8 mouse cellular contexts compared by ENCODE assay signal in the genomic region with DNA sequence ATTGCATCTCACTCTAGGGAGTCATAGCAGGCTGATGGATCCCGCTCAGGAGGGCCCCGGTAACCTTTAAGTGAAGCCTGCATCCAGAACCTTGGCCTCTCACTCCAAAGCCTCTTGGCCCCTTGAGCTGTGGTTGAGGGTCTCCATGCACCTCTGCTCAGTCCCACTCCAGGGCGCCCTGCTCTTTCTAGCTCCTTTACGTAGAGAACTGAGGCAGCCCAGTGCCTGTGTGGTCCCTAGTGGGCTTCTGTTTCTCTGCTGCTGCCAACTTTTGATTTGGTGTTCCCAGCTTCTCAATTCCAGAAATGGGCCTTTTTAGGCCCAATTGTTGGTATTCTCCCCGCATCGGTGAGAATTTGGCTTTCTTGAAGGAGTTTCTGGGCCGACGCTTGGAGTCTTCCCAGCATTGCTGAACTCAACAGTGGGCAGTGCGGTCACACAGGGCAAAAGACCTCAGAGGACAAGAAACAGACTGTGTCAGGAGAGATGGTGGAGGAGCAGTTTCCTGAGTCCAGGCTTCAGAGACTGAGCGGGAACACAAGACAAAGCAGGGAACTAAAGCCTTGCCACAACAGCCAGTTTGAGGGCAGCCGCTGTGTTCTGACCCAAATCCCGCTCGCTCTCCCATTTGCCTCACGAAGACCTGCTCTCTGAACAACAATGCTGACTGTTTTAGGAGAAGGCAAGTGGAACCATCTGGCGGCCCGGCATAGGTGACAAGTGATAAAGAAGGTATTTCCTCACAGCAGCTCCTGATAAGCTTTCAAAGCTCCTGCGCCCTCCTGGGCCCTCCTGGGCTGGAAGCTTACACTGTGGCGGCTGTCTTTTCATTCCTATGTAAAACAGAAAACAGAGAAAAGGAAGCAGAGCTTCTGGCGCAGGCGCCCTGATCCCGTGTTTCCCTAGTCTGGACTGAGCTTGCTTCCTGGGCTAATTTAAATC.
DNase-seq lines count a peak whose midpoint lies in the region; ATAC-seq and TF ChIP-seq lines count a peak whose summit lies in the region.

No protein-coding gene starts in this region.

- H3K9ac ChIP-seq in lung, embryonic 14.5 days = peak overlapping the region; percentile 41
- H3K9ac ChIP-seq in forebrain, embryonic 12.5 days = no peak overlapping the region
- H3K9ac ChIP-seq in hindbrain, embryonic 11.5 days (ENCODE audit: low read depth, low read length) = 0 out of 2 replicates have a peak overlapping the region, but pooled peaks have one; percentile 31
- H3K9ac ChIP-seq in midbrain, embryonic 16.5 days (ENCODE audit: low read depth, low read length) = peak overlapping the region; percentile 43; the same call in 1 of the 2 replicates

- WGBS in lung, embryonic 14.5 days = 35% methylated on average over 21 of the region's 21 CpGs
- WGBS in forebrain, embryonic 12.5 days = 43% methylated on average over 21 of the region's 21 CpGs
- 41% methylated on average over 21 of the region's 21 CpGs for WGBS in hindbrain, embryonic 11.5 days
- WGBS in midbrain, embryonic 16.5 days = 38% methylated on average over 21 of the region's 21 CpGs

- no peak overlapping the region for H3K4me3 ChIP-seq in lung, embryonic 14.5 days (ENCODE audit: low read depth, low read length)
- no peak overlapping the region for H3K4me3 ChIP-seq in forebrain, embryonic 12.5 days (replicated peaks)
- no peak overlapping the region for H3K4me3 ChIP-seq in hindbrain, embryonic 11.5 days (ENCODE audit: low read depth, low read length)
- no peak overlapping the region for H3K4me3 ChIP-seq in midbrain, embryonic 16.5 days (ENCODE audit: low read depth, low read length)

- H3K9me3 ChIP-seq in lung, embryonic 14.5 days (ENCODE audit: low read depth, low read length) = no peaks in the 10 kb centered on the region
- H3K9me3 ChIP-seq in forebrain, embryonic 12.5 days = no peaks in the 10 kb centered on the region
- H3K9me3 ChIP-seq in hindbrain, embryonic 11.5 days (ENCODE audit: control insufficient read depth, low read length) = no peaks in the 10 kb centered on the region
- no peaks in the 10 kb centered on the region; the same call in 1 of the 2 replicates for H3K9me3 ChIP-seq in midbrain, embryonic 16.5 days (replicated peaks; ENCODE audit: control insufficient read depth, low read length, poor library complexity, severe bottlenecking)

- TF ChIP-seq CTCF in lung, embryonic 14.5 days (IDR thresholded peaks at IDR 0.05; ENCODE audit: low read depth) = no peak

- peak overlapping the region; percentile 41 for H3K4me2 ChIP-seq in lung, embryonic 14.5 days
- peak overlapping the region; percentile 38 for H3K4me2 ChIP-seq in forebrain, embryonic 12.5 days
- peak overlapping the region; percentile 12; the same call in 1 of the 2 replicates for H3K4me2 ChIP-seq in hindbrain, embryonic 11.5 days (replicated peaks; ENCODE audit: low read depth, low read length)
- H3K4me2 ChIP-seq in midbrain, embryonic 16.5 days (ENCODE audit: low read length) = peak overlapping the region; percentile 43

- peak; percentile 71 for ATAC-seq in lung, embryonic 14.5 days (ENCODE audit: insufficient read depth)
- ATAC-seq in forebrain, embryonic 12.5 days (ENCODE audit: low FRiP score) = peak; percentile 70
- peak; percentile 54; the same call in 1 of the 2 replicates for ATAC-seq in hindbrain, embryonic 11.5 days (ENCODE audit: low FRiP score)
- peak; percentile 87 for ATAC-seq in midbrain, embryonic 16.5 days

- H3K27ac ChIP-seq in lung, embryonic 14.5 days (ENCODE audit: low read depth) = peak overlapping the region; percentile 63
- H3K27ac ChIP-seq in forebrain, embryonic 12.5 days = no peak overlapping the region
- H3K27ac ChIP-seq in hindbrain, embryonic 11.5 days (ENCODE audit: low read depth, low read length) = no peak overlapping the region
- H3K27ac ChIP-seq in midbrain, embryonic 16.5 days (ENCODE audit: low read length) = peak overlapping the region; percentile 70

- DNase-seq in lung, embryonic 14.5 days = peak; percentile 59
- DNase-seq in lung, postnatal 10 days = no peak
- peak; percentile 48 for DNase-seq in hindbrain, embryonic 11.5 days (ENCODE audit: low spot score)
- DNase-seq in left cerebral cortex, adult 18-20 months (ENCODE audit: low spot score in 2 of 2) = peak; percentile 4 to 20
- no peak for DNase-seq in ovary, postnatal 10 days (ENCODE audit: low spot score)
- no peak for DNase-seq in urinary bladder, postnatal 4 days (ENCODE audit: low spot score in 2 of 2)

- no peaks in the 10 kb centered on the region for H3K27me3 ChIP-seq in lung, embryonic 14.5 days (ENCODE audit: insufficient read depth, low read length)
- H3K27me3 ChIP-seq in forebrain, embryonic 12.5 days = no peaks in the 10 kb centered on the region
- no peaks in the 10 kb centered on the region for H3K27me3 ChIP-seq in hindbrain, embryonic 11.5 days (ENCODE audit: control insufficient read depth, insufficient read depth, low read length)
- H3K27me3 ChIP-seq in midbrain, embryonic 16.5 days (ENCODE audit: control insufficient read depth, insufficient read depth, low read depth, low read length) = no peaks in the 10 kb centered on the region

- no peaks in the 10 kb centered on the region for H3K36me3 ChIP-seq in lung, embryonic 14.5 days (ENCODE audit: insufficient read depth)
- no peaks in the 10 kb centered on the region for H3K36me3 ChIP-seq in forebrain, embryonic 12.5 days (replicated peaks)
- H3K36me3 ChIP-seq in hindbrain, embryonic 11.5 days (ENCODE audit: control insufficient read depth, insufficient read depth, low read length) = no peaks in the 10 kb centered on the region
- no peaks in the 10 kb centered on the region for H3K36me3 ChIP-seq in midbrain, embryonic 16.5 days (ENCODE audit: control insufficient read depth, insufficient read depth, low read length)

- peaks cover 3% of the 10 kb centered on the region; the same call in 1 of the 2 replicates for H3K4me1 ChIP-seq in lung, embryonic 14.5 days (ENCODE audit: insufficient read depth)
- H3K4me1 ChIP-seq in forebrain, embryonic 12.5 days = no peaks in the 10 kb centered on the region
- H3K4me1 ChIP-seq in hindbrain, embryonic 11.5 days (replicated peaks; ENCODE audit: control insufficient read depth, insufficient read depth, low read length) = no peaks in the 10 kb centered on the region
- H3K4me1 ChIP-seq in midbrain, embryonic 16.5 days (ENCODE audit: control insufficient read depth, insufficient read depth, low read length) = peaks cover 2% of the 10 kb centered on the region; the same call in 1 of the 2 replicates

Comparison
In these comparisons a context has a peak if more than half of its experiments do, and no peak if none do; other contexts are left out.
1. DNase-seq: peak in lung, embryonic 14.5 days (single experiment), hindbrain, embryonic 11.5 days (single experiment) and left cerebral cortex, adult 18-20 months (2 of 2); none in lung, postnatal 10 days (single experiment), ovary, postnatal 10 days (single experiment) and urinary bladder, postnatal 4 days (0 of 2).
2. H3K27ac ChIP-seq: peak in lung, embryonic 14.5 days (single experiment) and midbrain, embryonic 16.5 days (single experiment); none in forebrain, embryonic 12.5 days (single experiment) and hindbrain, embryonic 11.5 days (single experiment).
3. Peak in every context shown above with its lines, with median percentiles within 50 percentile points of each other: ATAC-seq and H3K4me2 ChIP-seq.